ENCODE assay signal across 19 mouse cellular contexts in genomic region chr7:70869125-70869524, GRCm38 (mm10).
DNase-seq lines count a peak whose midpoint lies in the region; ATAC-seq lines count a peak whose summit lies in the region.
"Had no signal": no experiment of that assay in that cellular context is flagged by ENCODE, and none has a peak within 500 bp of the region (broad histone marks: within the 10 kb centered on the region; RNA-seq: fewer than 3 reads in every experiment).

No protein-coding gene starts in this region.

- H3K27ac ChIP-seq in liver, embryonic 12.5 days: no peak overlapping the region
- no peak overlapping the region for H3K27ac ChIP-seq in liver, embryonic 11.5 days (ENCODE audit: low read depth, low read length)
- H3K27ac ChIP-seq in midbrain, embryonic 16.5 days (ENCODE audit: low read length): no peak overlapping the region
- H3K27ac ChIP-seq: heart, embryonic 13.5 days; hindbrain, embryonic 13.5 days; limb, embryonic 12.5 days had no signal

- H3K9me3 ChIP-seq in liver, embryonic 12.5 days (replicated peaks): no peaks in the 10 kb centered on the region
- H3K9me3 ChIP-seq in liver, embryonic 11.5 days (ENCODE audit: control insufficient read depth, low read length): no peaks in the 10 kb centered on the region
- H3K9me3 ChIP-seq in midbrain, embryonic 16.5 days (replicated peaks; ENCODE audit: control insufficient read depth, low read length, poor library complexity, severe bottlenecking): no peaks in the 10 kb centered on the region
- H3K9me3 ChIP-seq: heart, embryonic 13.5 days; hindbrain, embryonic 13.5 days; limb, embryonic 12.5 days had no signal

- no peak for DNase-seq in liver, embryonic 11.5 days (ENCODE audit: low spot score)
- DNase-seq in kidney, adult 8-10 months: peak; percentile 77 to 89
- peak; percentile 71 for DNase-seq in kidney, postnatal 14 days
- DNase-seq in yolk sac, embryonic 10.5 days (ENCODE audit: low spot score): peak; percentile 66
- DNase-seq in urinary bladder, adult 2 months (ENCODE audit: low spot score): no peak
- no peak for DNase-seq in cerebellum, postnatal 25 days
- DNase-seq: adrenal gland, postnatal 14 days; cerebellum, postnatal 10 days; embryo, embryonic 11 days; lung, adult 2 months; lung, postnatal 4 days; thymus, postnatal 14 days had no signal

- no peak overlapping the region for H3K4me3 ChIP-seq in liver, embryonic 12.5 days
- no peak overlapping the region for H3K4me3 ChIP-seq in liver, embryonic 11.5 days (ENCODE audit: low read depth, low read length)
- H3K4me3 ChIP-seq in midbrain, embryonic 16.5 days (ENCODE audit: low read depth, low read length): no peak overlapping the region
- H3K4me3 ChIP-seq: heart, embryonic 13.5 days; hindbrain, embryonic 13.5 days; limb, embryonic 12.5 days had no signal

- whole genome bisulfite sequencing in liver, embryonic 12.5 days (ENCODE audit: insufficient replicate concordance): 40% methylated on average over 1 of the region's 1 CpGs
- WGBS in liver, embryonic 11.5 days: 64% methylated on average over 1 of the region's 1 CpGs
- WGBS in midbrain, embryonic 16.5 days: 85% methylated on average over 1 of the region's 1 CpGs

- no peak overlapping the region for H3K9ac ChIP-seq in liver, embryonic 12.5 days
- H3K9ac ChIP-seq in liver, embryonic 11.5 days (ENCODE audit: low read depth, low read length): no peak overlapping the region
- no peak overlapping the region for H3K9ac ChIP-seq in midbrain, embryonic 16.5 days (ENCODE audit: low read depth, low read length)
- H3K9ac ChIP-seq: heart, embryonic 13.5 days; hindbrain, embryonic 13.5 days; limb, embryonic 12.5 days had no signal

- H3K4me1 ChIP-seq in liver, embryonic 12.5 days: no peaks in the 10 kb centered on the region
- H3K4me1 ChIP-seq in liver, embryonic 11.5 days (replicated peaks; ENCODE audit: control insufficient read depth, insufficient read depth, low read length): peaks cover 3% of the 10 kb centered on the region; the same call in 1 of the 2 replicates
- H3K4me1 ChIP-seq in midbrain, embryonic 16.5 days (ENCODE audit: control insufficient read depth, insufficient read depth, low read length): no peaks in the 10 kb centered on the region
- H3K4me1 ChIP-seq: hindbrain, embryonic 13.5 days; limb, embryonic 12.5 days had no signal

- no peaks in the 10 kb centered on the region for H3K27me3 ChIP-seq in liver, embryonic 12.5 days (replicated peaks)
- H3K27me3 ChIP-seq in liver, embryonic 11.5 days (replicated peaks; ENCODE audit: control insufficient read depth, insufficient read depth, low read length): no peaks in the 10 kb centered on the region
- no peaks in the 10 kb centered on the region for H3K27me3 ChIP-seq in midbrain, embryonic 16.5 days (ENCODE audit: control insufficient read depth, insufficient read depth, low read depth, low read length)

- H3K4me2 ChIP-seq in liver, embryonic 12.5 days: no peak overlapping the region
- no peak overlapping the region for H3K4me2 ChIP-seq in liver, embryonic 11.5 days
- H3K4me2 ChIP-seq in midbrain, embryonic 16.5 days (ENCODE audit: low read length): no peak overlapping the region
- H3K4me2 ChIP-seq: heart, embryonic 13.5 days; hindbrain, embryonic 13.5 days; limb, embryonic 12.5 days had no signal

- no peaks in the 10 kb centered on the region for H3K36me3 ChIP-seq in liver, embryonic 12.5 days
- H3K36me3 ChIP-seq in liver, embryonic 11.5 days (ENCODE audit: control insufficient read depth, insufficient read depth, low read length): no peaks in the 10 kb centered on the region
- no peaks in the 10 kb centered on the region for H3K36me3 ChIP-seq in midbrain, embryonic 16.5 days (ENCODE audit: control insufficient read depth, insufficient read depth, low read length)
- H3K36me3 ChIP-seq: G1E; heart, embryonic 13.5 days; hindbrain, embryonic 13.5 days; limb, embryonic 12.5 days had no signal

- 0 out of 2 replicates have a peak, but pooled peaks have one; percentile 40 for ATAC-seq in liver, embryonic 12.5 days
- ATAC-seq in liver, embryonic 11.5 days (replicated peaks; ENCODE audit: low FRiP score): no peak
- ATAC-seq in midbrain, embryonic 16.5 days: no peak
- ATAC-seq: forebrain, embryonic 16.5 days had no signal

Comparison
In these comparisons a context has a peak if more than half of its experiments do, and no peak if none do; other contexts are left out.
1. DNase-seq: peak in kidney, adult 8-10 months (2 of 2), kidney, postnatal 14 days (single experiment) and yolk sac, embryonic 10.5 days (single experiment); none in liver, embryonic 11.5 days (single experiment), urinary bladder, adult 2 months (single experiment) and cerebellum, postnatal 25 days (0 of 2).